Mouse (Mus musculus): Measurements from ENCODE around the gene Rab24. TPM values are rescaled to one million over a fixed set of nuclear protein-coding genes. Genes with fewer than 3 reads are reported as not detected.
A peak's percentile ranks its signal among the peaks of the same experiment; 100 is the strongest.

Rab24 gene
- polyA plus RNA-seq, 1 experiment = 101 TPM

DNA sequence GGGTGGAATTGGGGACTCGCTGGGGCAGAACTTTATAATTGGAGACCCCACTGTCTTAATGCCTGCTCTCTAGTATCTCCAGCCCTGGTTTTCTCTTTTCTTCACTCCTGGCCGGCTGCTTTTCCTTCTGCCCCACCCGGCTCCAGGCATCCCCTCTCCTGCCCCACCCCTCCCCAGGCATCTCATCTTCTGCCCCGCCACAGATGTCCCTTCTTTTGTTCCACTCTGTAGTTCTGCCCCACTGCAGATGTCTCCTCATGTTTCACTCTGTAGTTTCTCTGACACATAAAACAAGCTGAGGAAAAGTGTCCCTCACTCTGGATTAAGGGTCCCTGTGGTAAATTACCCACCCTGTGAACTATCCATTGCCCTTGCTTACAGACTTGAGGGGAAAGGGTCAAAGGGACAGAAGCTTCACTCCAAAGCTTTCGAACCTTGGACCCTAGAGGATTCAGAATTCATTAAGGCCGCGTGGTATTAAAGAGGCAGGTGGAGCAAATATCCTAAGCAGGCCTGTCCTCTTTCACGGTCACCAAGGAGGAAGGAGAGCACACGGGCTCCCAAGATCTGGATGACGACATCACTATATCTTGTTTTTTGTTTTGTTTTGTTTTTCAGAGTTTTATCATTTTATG is 15.7 kb upstream of the Rab24 start:
- Histone ChIP-seq H3K4me1 (ENCODE audit: control insufficient read depth, insufficient read depth, insufficient read length, low read length) (peaks cover 5% of the 10 kb centered on the region; the same call in 1 of the 2 replicates), H3K36me3 (ENCODE audit: control insufficient read depth, insufficient read depth, low read length) (no peaks in the 10 kb centered on the region), H3K27me3 (ENCODE audit: control insufficient read depth, insufficient read depth, low read length) (no peaks in the 10 kb centered on the region), H3K4me3 (ENCODE audit: low read depth, low read length) (no peak overlapping the region), H3K27ac (ENCODE audit: insufficient read depth, low read depth, low read length) (no peak overlapping the region)
- TF ChIP-seq CTCF (IDR thresholded peaks at IDR 0.05; ENCODE audit: extremely low read depth, insufficient read length, insufficient replicate concordance, low read depth, low read length) = no peak
- no peak for TF ChIP-seq POLR2A (IDR thresholded peaks at IDR 0.05; ENCODE audit: low read depth, low read length)
- WGBS = 49% methylated on average over 10 of the region's 10 CpGs

- no peaks in the 10 kb centered on the region for H3K27me3 ChIP-seq (ENCODE audit: control insufficient read depth, insufficient read depth, low read length)
- no peak for TF ChIP-seq POLR2A (IDR thresholded peaks at IDR 0.05; ENCODE audit: low read depth, low read length)
- TF ChIP-seq CTCF (IDR thresholded peaks at IDR 0.05; ENCODE audit: extremely low read depth, insufficient read length, insufficient replicate concordance, low read depth, low read length) = no peak
- H3K4me3 ChIP-seq (ENCODE audit: low read depth, low read length) = no peak overlapping the region
- H3K4me1 ChIP-seq (ENCODE audit: control insufficient read depth, insufficient read depth, insufficient read length, low read length) = peaks cover 5% of the 10 kb centered on the region; the same call in 1 of the 2 replicates
- no peak overlapping the region for H3K27ac ChIP-seq (ENCODE audit: insufficient read depth, low read depth, low read length)
- WGBS = 87% methylated on average over 4 of the region's 4 CpGs
- H3K36me3 ChIP-seq (ENCODE audit: control insufficient read depth, insufficient read depth, low read length) = no peaks in the 10 kb centered on the region
Measured at GRCm38 (mm10) chr13:55335701-55336100, 14.0 kb upstream of the Rab24 start.

DNA sequence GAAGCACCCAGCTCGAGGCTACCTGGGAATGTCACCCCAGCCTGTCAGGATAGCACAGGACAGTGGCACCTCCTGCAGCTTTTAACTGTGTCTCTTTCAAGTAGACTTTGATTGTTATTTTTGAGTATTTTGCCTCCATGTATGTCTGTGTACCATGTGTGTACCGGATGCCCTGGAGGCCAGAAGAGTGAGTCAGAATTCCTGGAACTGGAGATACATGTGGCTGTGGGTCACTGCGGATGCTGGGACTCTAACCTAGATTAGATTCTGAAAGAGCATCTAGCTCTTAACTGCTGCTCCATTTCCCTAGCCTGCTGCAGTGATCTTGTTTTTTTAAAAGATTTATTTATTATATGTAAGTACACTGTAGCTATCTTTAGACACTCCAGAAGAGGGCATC is 10.6 kb upstream of the Rab24 start:
- Histone ChIP-seq H3K27ac (ENCODE audit: insufficient read depth, low read depth, low read length) (no peak overlapping the region), H3K4me1 (ENCODE audit: control insufficient read depth, insufficient read depth, insufficient read length, low read length) (peaks cover 9% of the 10 kb centered on the region), H3K4me3 (ENCODE audit: low read depth, low read length) (no peak overlapping the region), H3K36me3 (ENCODE audit: control insufficient read depth, insufficient read depth, low read length) (no peaks in the 10 kb centered on the region), H3K27me3 (ENCODE audit: control insufficient read depth, insufficient read depth, low read length) (no peaks in the 10 kb centered on the region)
- TF ChIP-seq POLR2A (IDR thresholded peaks at IDR 0.05; ENCODE audit: low read depth, low read length) (no peak), CTCF (IDR thresholded peaks at IDR 0.05; ENCODE audit: extremely low read depth, insufficient read length, insufficient replicate concordance, low read depth, low read length) (no peak)
- WGBS = 82% methylated on average over 3 of the region's 3 CpGs

DNA sequence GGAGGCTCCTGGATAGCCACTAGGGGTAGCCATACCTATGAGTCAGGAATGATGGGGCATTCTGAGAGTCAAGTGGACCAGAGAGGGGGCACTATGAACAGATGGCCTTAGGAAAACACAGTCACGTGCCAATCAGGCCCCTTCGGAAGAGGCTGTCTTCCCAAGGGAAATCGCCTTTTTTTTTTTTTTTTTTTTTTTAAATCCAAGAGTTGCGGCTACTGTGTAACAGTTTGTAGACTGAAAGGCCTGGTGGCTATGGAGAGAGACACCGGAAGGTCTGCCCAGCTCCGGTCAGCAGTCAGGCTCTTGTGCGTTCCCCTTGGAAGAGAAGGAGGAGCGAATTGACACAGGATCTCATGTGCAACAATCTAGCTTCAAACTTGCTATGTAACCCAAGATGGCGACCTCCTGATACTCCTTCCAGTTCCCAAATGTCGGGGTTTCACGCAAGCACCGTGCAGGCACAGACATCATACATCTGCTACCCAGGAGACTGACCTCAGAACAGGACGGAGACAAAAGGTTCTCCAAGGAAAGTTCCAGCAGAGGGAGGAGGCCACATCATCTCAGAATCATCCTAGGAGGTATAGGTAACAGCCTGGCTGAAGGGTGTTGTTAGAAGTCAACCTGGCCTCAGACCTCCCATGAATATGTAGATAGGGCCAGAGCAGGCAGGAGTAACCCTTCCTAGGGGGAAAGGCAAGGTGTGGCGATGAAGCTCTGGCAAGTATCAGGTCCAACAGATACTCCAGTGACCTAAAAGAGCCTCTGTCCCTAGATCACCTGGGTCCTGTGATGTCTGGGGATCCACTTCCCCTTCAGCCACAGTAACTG is 9.0 kb upstream of the Rab24 start:
- no peak overlapping the region for H3K27ac ChIP-seq (ENCODE audit: insufficient read depth, low read depth, low read length)

GRCm38 (mm10) chr13:55329683-55330566 is 8.2 kb upstream of the Rab24 start, which contains the start of gene Mxd3:
Gene Mxd3 (minus strand): TSS chr13:55329823.
- WGBS = under 1% methylated on average over 82 of the region's 82 CpGs
- Histone ChIP-seq H3K4me1 (ENCODE audit: control insufficient read depth, insufficient read depth, insufficient read length, low read length) (peaks cover 9% of the 10 kb centered on the region), H3K36me3 (ENCODE audit: control insufficient read depth, insufficient read depth, low read length) (peaks cover 12% of the 10 kb centered on the region), H3K27me3 (ENCODE audit: control insufficient read depth, insufficient read depth, low read length) (no peaks in the 10 kb centered on the region), H3K27ac (ENCODE audit: insufficient read depth, low read depth, low read length) (no peak within 1 kb of the TSS), H3K4me3 (ENCODE audit: low read depth, low read length) (peak within 1 kb of the TSS; percentile 95)
- TF ChIP-seq POLR2A (IDR thresholded peaks at IDR 0.05; ENCODE audit: low read depth, low read length) = no peak
- TF ChIP-seq CTCF (IDR thresholded peaks at IDR 0.05; ENCODE audit: extremely low read depth, insufficient read length, insufficient replicate concordance, low read depth, low read length) = no peak

More for the DNA sequence above, 9.0 kb upstream of the Rab24 start:
- Histone ChIP-seq H3K4me3 (ENCODE audit: low read depth, low read length) (peak overlapping the region; percentile 95), H3K27me3 (ENCODE audit: control insufficient read depth, insufficient read depth, low read length) (no peaks in the 10 kb centered on the region), H3K4me1 (ENCODE audit: control insufficient read depth, insufficient read depth, insufficient read length, low read length) (peaks cover 9% of the 10 kb centered on the region), H3K36me3 (ENCODE audit: control insufficient read depth, insufficient read depth, low read length) (peaks cover 4% of the 10 kb centered on the region)
- TF ChIP-seq POLR2A (IDR thresholded peaks at IDR 0.05; ENCODE audit: low read depth, low read length) (no peak), CTCF (IDR thresholded peaks at IDR 0.05; ENCODE audit: extremely low read depth, insufficient read length, insufficient replicate concordance, low read depth, low read length) (peak; percentile 32; the same call in 1 of the 2 replicates)
- 68% methylated on average over 14 of the region's 14 CpGs for WGBS

- WGBS = 1% methylated on average over 29 of the region's 29 CpGs
- no peaks in the 10 kb centered on the region for H3K27me3 ChIP-seq (ENCODE audit: control insufficient read depth, insufficient read depth, low read length)
- peaks cover 10% of the 10 kb centered on the region for H3K4me1 ChIP-seq (ENCODE audit: control insufficient read depth, insufficient read depth, insufficient read length, low read length)
- H3K27ac ChIP-seq (ENCODE audit: insufficient read depth, low read depth, low read length) = no peak overlapping the region
- peak overlapping the region; percentile 95 for H3K4me3 ChIP-seq (ENCODE audit: low read depth, low read length)
- TF ChIP-seq POLR2A (IDR thresholded peaks at IDR 0.05; ENCODE audit: low read depth, low read length) (no peak), CTCF (IDR thresholded peaks at IDR 0.05; ENCODE audit: extremely low read depth, insufficient read length, insufficient replicate concordance, low read depth, low read length) (no peak)
- peaks cover 16% of the 10 kb centered on the region for H3K36me3 ChIP-seq (ENCODE audit: control insufficient read depth, insufficient read depth, low read length)
Measured at GRCm38 (mm10) chr13:55329109-55329682, 7.5 kb upstream of the Rab24 start.
